Mouse (Mus musculus) megakaryocyte, adult 5-6 weeks (primary cell): Measurements from ENCODE around the gene Cep152. TPM values are rescaled to one million over a fixed set of nuclear protein-coding genes. Genes with fewer than 3 reads are reported as not detected.

ENCODE experiments used
- ATAC-seq: 2 replicates; pipeline ENCODE4 v1.8.0; 2016; ENCODE audit warnings: mild to moderate bottlenecking, inconsistent platforms; ENCODE audit not compliant: poor library complexity, severe bottlenecking
- total RNA-seq, 2 experiments: library from RNA; stranded (forward) in 1 of 2; stranded (reverse) in 1 of 2; fragments of 153-499, 151-499 nt in 1 of 2; fragments of 221-1000, 200-1000 nt in 1 of 2; gene quantifications; 2 replicates each; pipeline versions ENCODE4 v1.2.3 to v1.2.4; 2015 to 2017

The Cep152 gene
- total RNA-seq, 2 experiments from 2014 or later: 3.8 to 14.4 TPM

- ATAC-seq: no peak
These were observed 64.9 kb downstream of the Cep152 start for GRCm38 (mm10) chr2:125560037-125560436.

GRCm38 (mm10) chr2:125558634-125559589 lies 66.0 kb downstream of the Cep152 start:
- no peak for ATAC-seq

- peak; percentile 33; the same call in 1 of the 2 replicates for ATAC-seq
These were observed 69.1 kb downstream of the Cep152 start for GRCm38 (mm10) chr2:125555830-125556229.

- no peak for ATAC-seq
These were observed 75.9 kb downstream of the Cep152 start for GRCm38 (mm10) chr2:125548806-125549578.

GRCm38 (mm10) chr2:125544986-125545385 lies 79.9 kb downstream of the Cep152 start:
- ATAC-seq: no peak

- no peak for ATAC-seq
These were observed 81.3 kb downstream of the Cep152 start for GRCm38 (mm10) chr2:125543646-125544045.

- ATAC-seq: no peak
These were observed 83.5 kb downstream of the Cep152 start for GRCm38 (mm10) chr2:125541451-125541850.

- no peak for ATAC-seq
These were observed 84.3 kb downstream of the Cep152 start for GRCm38 (mm10) chr2:125540579-125540978.

- no peak for ATAC-seq
These were observed 85.3 kb downstream of the Cep152 start for GRCm38 (mm10) chr2:125539640-125540039.

- no peak for ATAC-seq
These were observed 94.2 kb downstream of the Cep152 start for GRCm38 (mm10) chr2:125530665-125531064.

GRCm38 (mm10) chr2:125526566-125526965 lies 98.3 kb downstream of the Cep152 start:
- ATAC-seq: no peak

GRCm38 (mm10) chr2:125525484-125525883 lies 99.4 kb downstream of the Cep152 start:
- ATAC-seq: no peak

- no peak for ATAC-seq
These were observed 108.3 kb downstream of the Cep152 start for GRCm38 (mm10) chr2:125516594-125516993.

- no peak for ATAC-seq
These were observed 109.4 kb downstream of the Cep152 start for GRCm38 (mm10) chr2:125515291-125516057.

GRCm38 (mm10) chr2:125514391-125514790 lies 110.5 kb downstream of the Cep152 start:
- no peak for ATAC-seq

Other genes with a start within 250 kb of the Cep152 start
- gene Gm9913, start 120.0 kb downstream of the Cep152 start, total RNA-seq (2015): not detected in 2 replicates
- not detected in 2 replicates for gene Gm9913, start 120.0 kb downstream of the Cep152 start, total RNA-seq (2017)
- 0.16 and 0.18 TPM in 2 replicates for gene Fbn1, start 117.1 kb downstream of the Cep152 start, total RNA-seq (2015)
- gene Fbn1, start 117.1 kb downstream of the Cep152 start, total RNA-seq (2017): 0.37 TPM in 2 replicates
- gene Eid1, start 48.0 kb upstream of the Cep152 start, total RNA-seq (2015): 66.2 and 78.6 TPM in 2 replicates
- gene Eid1, start 48.0 kb upstream of the Cep152 start, total RNA-seq (2017): 112 and 121 TPM in 2 replicates
- 0.13 and 0.46 TPM in 2 replicates for gene Shc4, start 99.0 kb upstream of the Cep152 start, total RNA-seq (2015)
- 0.07 and 0.16 TPM in 2 replicates for gene Shc4, start 99.0 kb upstream of the Cep152 start, total RNA-seq (2017)
- gene Secisbp2l, start 157.8 kb upstream of the Cep152 start, total RNA-seq (2015): 19.1 and 20.8 TPM in 2 replicates
- gene Secisbp2l, start 157.8 kb upstream of the Cep152 start, total RNA-seq (2017): 28.1 and 35.0 TPM in 2 replicates
- gene Galk2, start 234.0 kb upstream of the Cep152 start, total RNA-seq (2015): 21.2 and 24.6 TPM in 2 replicates
- gene Galk2, start 234.0 kb upstream of the Cep152 start, total RNA-seq (2017): 39.7 and 74.5 TPM in 2 replicates
- 83.8 and 92.2 TPM in 2 replicates for gene Cops2, start 234.0 kb upstream of the Cep152 start, total RNA-seq (2015)
- gene Cops2, start 234.0 kb upstream of the Cep152 start, total RNA-seq (2017): 111 and 148 TPM in 2 replicates